Mouse (Mus musculus) forebrain, embryonic 12.5 days (tissue): ENCODE results near the gene Lipt2. TPM values are rescaled to one million over a fixed set of nuclear protein-coding genes. Genes with fewer than 3 reads are reported as not detected.

Experiments used
- ATAC-seq: fragments of 200-750 bp; cut with Nextera tagmentation; 2 replicates; pipeline ENCODE4 v1.8.0; 2017; ENCODE audit warnings: moderate TSS enrichment; ENCODE audit not compliant: low FRiP score
- H3K27ac ChIP-seq: fragments of 300-500 bp; sonication (generic); 2 replicates; pipeline ENCODE4 v1.5.1; 2016; ENCODE audit warnings: mild to moderate bottlenecking
- H3K27me3 ChIP-seq: fragments of 300-500 bp; sonication (generic); 2 replicates; pipeline ENCODE4 v1.6.1; 2016; ENCODE audit warnings: mild to moderate bottlenecking
- H3K36me3 ChIP-seq: fragments of 300-500 bp; sonication (generic); replicated peaks from 2 replicates; pipeline ENCODE4 v1.6.1; 2016; ENCODE audit warnings: mild to moderate bottlenecking
- H3K4me1 ChIP-seq: fragments of 300-500 bp; sonication (generic); 2 replicates; pipeline ENCODE4 v1.6.1; 2016
- H3K4me2 ChIP-seq: fragments of 300-500 bp; sonication (generic); 2 replicates; pipeline ENCODE4 v1.6.1; 2016; ENCODE audit warnings: mild to moderate bottlenecking, moderate library complexity
- H3K4me3 ChIP-seq: fragments of 300-500 bp; sonication (generic); replicated peaks from 2 replicates; pipeline ENCODE4 v1.5.1; 2016; ENCODE audit warnings: mild to moderate bottlenecking
- H3K9ac ChIP-seq: fragments of 300-500 bp; sonication (generic); 2 replicates; pipeline ENCODE4 v1.6.1; 2016; ENCODE audit warnings: mild to moderate bottlenecking
- H3K9me3 ChIP-seq: fragments of 300-500 bp; sonication (generic); 2 replicates; pipeline ENCODE4 v1.6.1; 2016
- WGBS: fragments of 180-500 bp; shearing (Covaris S2); methylation state at CpG from one replicate; pipeline ENCODE4 v1.1.7; 2016; 5-methylcytosine and 5-hydroxymethylcytosine counted together
- polyA plus RNA-seq: library from polyadenylated mRNA; unstranded; fragments of >200 nt; fragmentation: Nextera tagmentation; extraction: Ambion mirVana; gene quantifications from 2 replicates; pipeline ENCODE4 v1.2.1, GENCODE M21; 2016

Lipt2 gene
- polyA plus RNA-seq, 1 experiment from 2014 or later = 14.9 TPM

DNA sequence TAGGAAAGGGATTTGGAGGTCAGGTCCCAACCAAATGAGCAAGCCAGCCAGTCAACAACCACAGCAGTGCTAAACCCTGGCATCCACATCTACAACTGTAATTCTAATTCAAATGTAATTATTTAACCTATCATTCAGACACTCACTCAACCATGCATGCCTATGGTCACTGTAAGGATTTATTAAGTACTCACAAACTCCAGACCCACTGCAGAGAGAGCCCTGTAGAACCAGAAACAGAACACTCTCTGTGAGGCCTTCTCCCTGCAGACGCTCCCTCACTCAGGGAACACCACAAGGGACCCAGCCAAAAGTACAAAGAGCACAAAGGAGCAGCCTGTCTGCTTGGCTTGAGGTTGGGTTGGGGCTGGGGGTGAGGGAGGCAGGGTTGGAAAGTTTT, 26.7 kb upstream of the Lipt2 start:
- no peaks in the 10 kb centered on the region for H3K36me3 ChIP-seq
- WGBS = 76% methylated on average over 1 of the region's 1 CpGs

DNA sequence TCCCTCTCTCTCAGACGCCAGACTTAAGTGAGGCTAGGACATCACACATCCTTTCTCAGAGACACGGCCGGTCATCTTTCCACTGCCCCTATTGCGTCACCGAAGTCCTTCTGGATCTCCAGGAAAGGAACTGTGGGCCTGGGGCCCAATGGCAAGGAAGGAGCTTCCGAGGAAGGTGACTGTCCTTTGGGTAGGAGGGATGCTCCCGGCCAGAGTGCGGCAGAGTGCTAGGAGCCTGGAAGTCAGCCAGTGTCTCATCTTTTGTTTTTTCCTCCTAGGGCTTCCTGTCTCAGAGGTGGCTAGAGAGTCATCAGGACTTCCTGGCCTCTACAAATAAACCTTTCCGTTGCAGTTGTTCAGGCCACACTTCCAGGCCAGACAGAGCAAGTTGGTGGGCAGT, 22.0 kb upstream of the Lipt2 start:
- Histone ChIP-seq H3K4me3 (no peak overlapping the region), H3K4me2 (no peak overlapping the region), H3K9me3 (no peaks in the 10 kb centered on the region), H3K27me3 (no peaks in the 10 kb centered on the region), H3K9ac (no peak overlapping the region), H3K4me1 (no peaks in the 10 kb centered on the region), H3K36me3 (no peaks in the 10 kb centered on the region), H3K27ac (no peak overlapping the region)
- no peak for ATAC-seq
- 80% methylated on average over 9 of the region's 9 CpGs for WGBS

More for the DNA sequence above, 26.7 kb upstream of the Lipt2 start:
- Histone ChIP-seq H3K27me3 (no peaks in the 10 kb centered on the region), H3K4me1 (no peaks in the 10 kb centered on the region), H3K9me3 (no peaks in the 10 kb centered on the region), H3K4me3 (no peak overlapping the region), H3K4me2 (no peak overlapping the region), H3K9ac (no peak overlapping the region), H3K27ac (no peak overlapping the region)
- no peak for ATAC-seq

DNA sequence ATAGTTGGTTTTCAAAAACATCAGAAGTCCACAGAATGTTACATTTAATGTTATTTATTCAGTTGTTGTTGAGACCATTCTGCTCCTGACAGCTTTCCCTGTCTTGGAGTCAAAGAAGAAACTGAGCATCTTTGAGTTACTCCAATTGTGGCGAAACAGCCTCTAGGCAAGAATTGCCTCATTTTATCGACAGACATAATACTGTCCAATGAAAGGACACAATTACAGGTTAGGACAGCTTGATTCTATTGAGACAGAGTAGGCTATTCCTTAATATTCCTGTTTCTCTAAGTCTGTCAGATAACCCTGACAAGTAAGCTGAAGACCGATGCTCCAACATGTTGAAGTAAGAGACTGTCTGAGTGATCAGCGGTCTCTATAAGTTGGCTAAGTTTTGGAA, 21.0 kb upstream of the Lipt2 start:
- no peak overlapping the region for H3K4me2 ChIP-seq
- H3K4me1 ChIP-seq = no peaks in the 10 kb centered on the region
- no peak overlapping the region for H3K27ac ChIP-seq
- ATAC-seq = no peak
- no peak overlapping the region for H3K9ac ChIP-seq
- no peak overlapping the region for H3K4me3 ChIP-seq
- no peaks in the 10 kb centered on the region for H3K27me3 ChIP-seq
- H3K36me3 ChIP-seq = no peaks in the 10 kb centered on the region
- 92% methylated on average over 4 of the region's 4 CpGs for WGBS
- no peaks in the 10 kb centered on the region for H3K9me3 ChIP-seq

DNA sequence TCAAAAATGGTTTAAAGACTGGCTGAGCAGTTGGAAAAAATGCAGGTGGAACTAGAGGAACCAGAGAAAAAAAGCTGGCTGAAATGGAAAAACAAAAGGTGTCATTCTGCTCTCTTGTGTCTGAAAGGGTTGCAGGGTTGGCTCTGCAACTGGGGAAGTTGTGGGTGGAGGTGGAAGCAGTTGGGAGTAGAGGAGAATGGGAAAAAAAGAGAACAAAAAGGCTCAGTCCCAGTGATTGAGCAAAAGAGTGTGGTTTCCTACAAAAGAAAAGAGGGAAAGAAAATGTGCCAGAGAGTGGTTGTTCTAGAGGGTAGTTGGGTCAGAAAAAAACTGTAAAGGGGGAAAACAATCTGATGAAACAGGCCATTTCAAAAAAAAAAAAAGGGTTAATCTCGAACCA, 18.5 kb upstream of the Lipt2 start:
- no peaks in the 10 kb centered on the region for H3K9me3 ChIP-seq
- no peak overlapping the region for H3K27ac ChIP-seq
- no peaks in the 10 kb centered on the region for H3K4me1 ChIP-seq
- no peak overlapping the region for H3K9ac ChIP-seq
- no peaks in the 10 kb centered on the region for H3K36me3 ChIP-seq
- no peak overlapping the region for H3K4me2 ChIP-seq
- WGBS = 77% methylated on average over 1 of the region's 1 CpGs
- no peaks in the 10 kb centered on the region for H3K27me3 ChIP-seq
- ATAC-seq = no peak
- no peak overlapping the region for H3K4me3 ChIP-seq

DNA sequence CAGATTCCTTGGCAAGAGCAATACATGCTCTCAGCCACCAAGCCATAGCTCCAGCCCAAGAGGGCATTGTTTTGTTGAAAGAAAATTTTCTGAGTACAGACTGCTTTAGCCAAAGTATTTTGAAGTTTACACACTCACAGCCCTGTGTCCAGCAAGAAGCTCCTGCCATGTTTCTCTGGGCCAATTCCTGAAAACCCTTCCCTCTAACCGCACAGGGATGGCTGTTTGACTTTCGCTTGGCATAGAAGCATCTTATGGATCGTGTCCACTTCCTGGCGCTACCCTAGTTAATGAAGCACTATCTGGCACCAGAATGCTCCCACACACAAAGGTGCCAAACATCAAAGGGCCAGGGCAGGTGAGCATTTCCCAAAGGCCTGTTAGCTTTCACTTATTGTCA, 10.5 kb upstream of the Lipt2 start:
- no peak overlapping the region for H3K4me3 ChIP-seq
- H3K9ac ChIP-seq = no peak overlapping the region
- H3K4me1 ChIP-seq = no peaks in the 10 kb centered on the region
- WGBS = 87% methylated on average over 4 of the region's 4 CpGs
- H3K27me3 ChIP-seq = no peaks in the 10 kb centered on the region
- H3K27ac ChIP-seq = no peak overlapping the region
- ATAC-seq = no peak
- H3K36me3 ChIP-seq = no peaks in the 10 kb centered on the region
- no peak overlapping the region for H3K4me2 ChIP-seq
- no peaks in the 10 kb centered on the region for H3K9me3 ChIP-seq

DNA sequence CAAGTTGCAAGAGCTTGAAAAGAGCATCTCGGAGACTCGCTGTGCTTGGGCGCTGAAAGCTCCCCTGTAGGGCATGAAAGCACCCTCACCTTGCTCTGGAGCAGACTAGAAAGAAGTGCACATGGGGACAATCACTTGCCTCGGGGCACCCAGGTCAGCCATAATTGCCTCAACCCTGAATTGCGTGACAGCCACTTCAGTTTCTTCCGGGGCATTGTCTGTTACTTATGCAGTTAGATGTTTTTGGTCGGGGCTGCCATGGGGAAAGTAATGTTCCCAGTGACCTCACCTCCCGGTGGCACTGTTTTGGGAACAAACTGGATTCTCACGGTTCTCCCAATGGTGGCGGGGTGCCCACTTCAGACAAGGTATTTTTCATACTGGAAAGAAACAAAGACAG, 9.0 kb upstream of the Lipt2 start:
- no peaks in the 10 kb centered on the region for H3K36me3 ChIP-seq
- ATAC-seq = no peak
- H3K4me1 ChIP-seq = no peaks in the 10 kb centered on the region
- no peaks in the 10 kb centered on the region for H3K27me3 ChIP-seq
- no peak overlapping the region for H3K4me2 ChIP-seq
- H3K27ac ChIP-seq = no peak overlapping the region
- 53% methylated on average over 10 of the region's 10 CpGs for WGBS
- H3K4me3 ChIP-seq = no peak overlapping the region
- H3K9ac ChIP-seq = no peak overlapping the region
- no peaks in the 10 kb centered on the region for H3K9me3 ChIP-seq

DNA sequence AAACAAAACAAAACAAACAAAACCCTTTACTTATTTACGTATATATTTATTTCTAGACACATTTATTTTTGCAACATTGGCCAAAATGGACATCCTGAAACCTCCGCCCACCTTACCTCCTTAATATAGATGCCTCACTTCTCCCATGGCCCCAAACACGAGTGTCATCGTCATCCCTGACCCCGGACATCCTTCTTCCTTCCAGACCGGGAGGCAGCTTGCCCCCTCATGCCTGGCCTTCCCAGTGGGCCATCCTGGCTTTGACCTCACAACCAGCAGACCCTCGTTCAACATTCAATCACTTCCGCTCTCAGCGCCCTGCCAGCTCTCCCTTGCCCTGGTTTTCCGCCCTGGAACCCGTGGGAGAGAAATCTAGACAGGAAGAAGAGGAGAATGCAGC, 8.5 kb upstream of the Lipt2 start:
- no peak for ATAC-seq
- Histone ChIP-seq H3K4me1 (no peaks in the 10 kb centered on the region), H3K27me3 (no peaks in the 10 kb centered on the region), H3K4me3 (no peak overlapping the region), H3K9ac (no peak overlapping the region), H3K27ac (no peak overlapping the region), H3K4me2 (no peak overlapping the region), H3K36me3 (no peaks in the 10 kb centered on the region), H3K9me3 (no peaks in the 10 kb centered on the region)
- 89% methylated on average over 11 of the region's 11 CpGs for WGBS

DNA sequence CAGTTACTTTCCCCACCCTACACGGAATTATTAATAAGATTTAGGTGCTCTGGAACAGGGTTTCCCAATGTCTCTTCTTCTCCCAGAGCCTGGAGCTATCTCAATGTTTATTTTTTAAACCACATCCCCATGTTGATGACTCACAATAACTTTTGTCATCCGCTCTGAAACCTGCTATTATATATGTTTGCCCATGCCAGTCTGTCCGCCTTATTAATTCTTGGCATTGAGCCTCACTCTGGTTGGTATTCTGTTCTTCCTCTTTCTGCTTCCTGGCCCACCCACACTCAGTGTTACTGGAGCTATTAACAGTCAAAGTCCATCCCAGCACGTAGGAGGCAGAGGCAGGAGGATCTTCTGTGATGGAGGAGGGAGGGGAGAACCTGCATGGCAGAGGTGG, 1.4 kb upstream of the Lipt2 start:
- Histone ChIP-seq H3K27ac (no peak overlapping the region), H3K9me3 (no peaks in the 10 kb centered on the region), H3K4me2 (no peak overlapping the region), H3K4me1 (peaks cover 5% of the 10 kb centered on the region), H3K4me3 (no peak overlapping the region), H3K27me3 (peaks cover 8% of the 10 kb centered on the region; the same call in 1 of the 2 replicates), H3K9ac (no peak overlapping the region), H3K36me3 (no peaks in the 10 kb centered on the region)
- no peak for ATAC-seq
- WGBS = 83% methylated on average over 4 of the region's 4 CpGs

DNA sequence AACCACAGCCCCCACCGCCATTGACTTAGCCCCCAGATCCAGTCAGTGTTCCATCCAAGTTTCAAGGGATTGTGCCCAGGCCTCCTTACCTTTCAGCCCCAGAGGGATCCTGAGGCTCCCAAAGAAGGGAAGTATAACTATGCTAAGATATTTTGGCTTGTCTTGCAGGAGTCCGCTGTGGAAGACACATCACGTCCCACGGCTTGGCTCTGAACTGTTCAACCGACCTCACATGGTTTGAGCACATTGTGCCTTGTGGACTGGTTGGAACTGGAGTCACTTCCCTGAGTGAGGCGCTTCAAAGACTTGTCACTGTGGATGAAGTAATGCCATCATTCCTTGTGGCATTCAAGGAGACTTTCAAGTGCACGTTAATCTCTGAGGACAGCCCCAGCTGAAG, 929 bp downstream of the Lipt2 start:
- peak; percentile 23; the same call in 1 of the 2 replicates for ATAC-seq
- peak overlapping the region; percentile 78 for H3K4me3 ChIP-seq
- peaks cover 8% of the 10 kb centered on the region; the same call in 1 of the 2 replicates for H3K27me3 ChIP-seq
- WGBS = 76% methylated on average over 7 of the region's 7 CpGs
- H3K27ac ChIP-seq = peak overlapping the region; percentile 92; the same call in 1 of the 2 replicates
- H3K4me1 ChIP-seq = peaks cover 5% of the 10 kb centered on the region
- H3K4me2 ChIP-seq = peak overlapping the region; percentile 88
- no peaks in the 10 kb centered on the region for H3K9me3 ChIP-seq
- H3K9ac ChIP-seq = peak overlapping the region; percentile 87
- H3K36me3 ChIP-seq = no peaks in the 10 kb centered on the region

DNA sequence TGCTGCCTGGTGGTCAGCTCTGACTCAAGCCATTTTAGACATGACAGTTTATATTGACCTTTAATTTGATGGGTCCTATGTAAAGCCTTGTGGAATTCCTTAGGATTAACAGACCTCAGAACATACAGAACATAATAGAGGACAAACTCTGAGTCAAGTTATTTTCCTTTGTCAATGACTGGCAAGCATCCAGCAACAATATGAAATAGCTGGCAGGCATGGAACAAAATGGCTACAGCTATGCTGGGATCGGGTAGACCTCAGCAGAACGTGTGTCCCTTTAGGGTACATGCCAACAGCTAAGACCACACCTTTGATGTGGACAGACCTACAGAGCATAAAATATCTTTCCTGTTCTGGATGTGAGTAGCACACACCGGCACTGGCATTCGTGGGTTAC, 4.4 kb downstream of the Lipt2 start:
- H3K36me3 ChIP-seq = no peaks in the 10 kb centered on the region
- no peak for ATAC-seq
- H3K4me3 ChIP-seq = no peak overlapping the region
- no peak overlapping the region for H3K27ac ChIP-seq
- H3K27me3 ChIP-seq = no peaks in the 10 kb centered on the region
- H3K4me1 ChIP-seq = peaks cover 5% of the 10 kb centered on the region
- 80% methylated on average over 4 of the region's 4 CpGs for whole genome bisulfite sequencing
- H3K9ac ChIP-seq = no peak overlapping the region
- no peak overlapping the region for H3K4me2 ChIP-seq
- no peaks in the 10 kb centered on the region for H3K9me3 ChIP-seq

DNA sequence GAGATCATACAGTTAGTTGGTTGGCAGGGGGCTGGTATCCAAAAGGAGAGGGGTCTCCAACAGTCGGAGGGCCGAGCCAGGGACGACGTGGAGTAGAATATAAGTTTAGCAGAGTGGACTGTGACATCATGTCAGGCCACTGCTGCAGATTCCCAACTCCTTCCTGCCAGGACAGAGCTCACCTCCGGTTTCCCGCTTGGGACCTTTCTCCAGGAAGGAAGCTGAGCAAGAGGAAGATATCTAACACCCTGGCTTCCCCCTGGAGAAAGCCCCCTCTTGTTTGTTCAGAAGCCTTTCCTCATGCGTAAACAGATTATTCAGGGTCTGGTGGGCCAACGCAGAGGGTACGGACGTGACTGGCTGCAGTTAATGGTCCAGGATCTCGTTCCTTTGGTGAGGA, 9.6 kb downstream of the Lipt2 start:
- H3K4me2 ChIP-seq = no peak overlapping the region
- no peak for ATAC-seq
- H3K9me3 ChIP-seq = no peaks in the 10 kb centered on the region
- no peak overlapping the region for H3K27ac ChIP-seq
- no peak overlapping the region for H3K4me3 ChIP-seq
- no peak overlapping the region for H3K9ac ChIP-seq
- 84% methylated on average over 11 of the region's 11 CpGs for WGBS
- H3K4me1 ChIP-seq = no peaks in the 10 kb centered on the region
- peaks cover 4% of the 10 kb centered on the region; the same call in 1 of the 2 replicates for H3K27me3 ChIP-seq
- no peaks in the 10 kb centered on the region for H3K36me3 ChIP-seq

DNA sequence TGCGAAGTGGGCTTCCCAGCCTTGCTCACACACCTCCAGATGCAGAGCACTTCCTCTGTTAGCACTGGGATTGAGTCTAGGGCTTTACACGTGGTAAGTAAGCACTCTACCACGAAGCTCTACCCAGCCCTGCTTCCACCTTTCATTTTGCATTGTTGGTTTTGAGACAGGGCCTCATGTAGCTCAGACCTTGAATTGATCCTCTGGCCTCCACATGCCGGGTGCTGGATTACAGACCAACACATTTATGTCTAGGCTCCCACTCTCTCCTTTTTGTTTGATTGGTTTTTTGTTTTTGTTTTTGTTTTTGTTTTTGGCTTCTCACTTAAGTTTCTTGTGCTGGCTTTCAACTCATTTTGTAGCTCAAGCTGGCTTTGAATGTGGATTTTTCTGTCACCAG, 11.7 kb downstream of the Lipt2 start:
- 67% methylated on average over 4 of the region's 4 CpGs for WGBS
- H3K36me3 ChIP-seq = no peaks in the 10 kb centered on the region
- H3K9me3 ChIP-seq = no peaks in the 10 kb centered on the region
- no peak for ATAC-seq
- peaks cover 4% of the 10 kb centered on the region; the same call in 1 of the 2 replicates for H3K27me3 ChIP-seq
- H3K4me1 ChIP-seq = no peaks in the 10 kb centered on the region
- no peak overlapping the region for H3K4me3 ChIP-seq
- H3K27ac ChIP-seq = no peak overlapping the region
- H3K9ac ChIP-seq = no peak overlapping the region
- no peak overlapping the region for H3K4me2 ChIP-seq

DNA sequence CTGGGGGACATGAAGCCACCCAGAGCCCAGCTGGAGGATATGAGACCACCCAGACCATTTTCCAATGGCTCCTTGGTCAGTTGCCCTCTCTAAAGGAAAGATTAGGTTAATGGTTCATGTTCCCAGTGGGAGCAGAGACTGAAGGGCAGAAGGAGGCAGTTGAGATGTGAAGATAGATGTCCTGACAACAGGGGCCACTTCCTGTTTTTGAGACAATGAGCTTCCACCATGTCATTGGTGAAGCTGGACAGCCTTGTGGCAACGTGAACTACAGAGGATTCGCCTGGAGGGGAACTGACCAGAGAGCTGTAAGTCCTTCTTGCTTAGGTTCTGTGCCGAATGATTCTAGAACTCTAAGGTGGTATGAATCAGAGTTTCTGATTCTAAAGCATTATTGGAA, 17.2 kb downstream of the Lipt2 start, which contains the start of gene Kcne3:
Kcne3 (plus strand) TSS at position 234 of the 400 bp plus-strand sequence.
- 84% methylated on average over 3 of the region's 3 CpGs for WGBS
- H3K4me3 ChIP-seq = no peak within 1 kb of the TSS
- no peaks in the 10 kb centered on the region for H3K36me3 ChIP-seq
- no peak within 1 kb of the TSS for H3K9ac ChIP-seq
- no peak within 1 kb of the TSS for H3K4me2 ChIP-seq
- H3K27ac ChIP-seq = no peak within 1 kb of the TSS
- peaks cover 57% of the 10 kb centered on the region for H3K27me3 ChIP-seq
- ATAC-seq = no peak
- peaks cover 11% of the 10 kb centered on the region; the same call in 1 of the 2 replicates for H3K4me1 ChIP-seq
- no peaks in the 10 kb centered on the region for H3K9me3 ChIP-seq
